Mouse (Mus musculus) CD8-positive naive resting alpha-beta T cell, adult 2 months (primary cell): ENCODE results near the gene Zfyve28.

Experiments used
- DNase-seq, 2 experiments: peaks; one replicate each; pipeline ENCODE4 v3.0.0; 2022; ENCODE audit warnings: low read depth in 2 of 2, low spot score in 2 of 2

The Zfyve28 gene

DNA sequence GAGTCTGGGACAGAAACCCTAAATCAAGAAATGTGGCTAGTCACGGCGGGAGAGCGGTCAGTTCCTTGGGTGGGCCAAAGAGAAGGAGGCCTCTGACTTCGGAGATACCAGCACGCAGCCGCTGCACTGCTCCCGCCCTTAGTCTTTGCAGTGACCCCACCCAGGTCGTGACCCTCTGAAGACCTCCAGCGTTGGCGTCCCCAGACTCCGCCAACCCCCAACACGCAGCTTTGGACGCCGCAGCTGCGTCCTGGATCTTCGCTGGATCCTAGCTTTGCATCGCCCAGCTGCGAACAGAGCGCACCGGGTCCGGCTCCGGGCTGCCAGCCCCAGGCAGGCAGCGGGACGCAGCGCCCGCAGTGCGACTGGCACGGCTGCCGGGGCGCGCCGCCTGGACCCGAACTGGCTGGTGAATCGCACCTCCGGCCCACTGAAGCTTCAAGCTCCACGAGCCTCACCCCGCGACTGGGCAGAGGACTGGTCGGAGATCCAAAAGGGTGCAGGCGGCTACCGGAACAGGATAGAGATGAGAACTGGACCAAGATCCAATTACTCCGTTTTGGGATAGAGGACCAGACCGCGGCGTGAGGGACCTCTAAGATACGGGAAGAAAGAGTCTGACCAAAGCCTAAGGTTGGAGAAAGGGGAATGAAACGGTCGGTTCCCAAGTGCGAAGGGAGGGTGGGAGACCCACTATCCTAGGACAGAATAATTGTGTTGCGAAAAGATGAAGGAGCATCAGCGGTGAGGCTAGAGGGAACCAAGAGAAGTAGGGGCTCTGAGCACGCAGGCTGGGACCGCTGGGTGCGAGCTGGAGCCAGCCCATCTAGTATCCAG lies 1.0 kb downstream of the Zfyve28 start:
- no peak for DNase-seq

DNA sequence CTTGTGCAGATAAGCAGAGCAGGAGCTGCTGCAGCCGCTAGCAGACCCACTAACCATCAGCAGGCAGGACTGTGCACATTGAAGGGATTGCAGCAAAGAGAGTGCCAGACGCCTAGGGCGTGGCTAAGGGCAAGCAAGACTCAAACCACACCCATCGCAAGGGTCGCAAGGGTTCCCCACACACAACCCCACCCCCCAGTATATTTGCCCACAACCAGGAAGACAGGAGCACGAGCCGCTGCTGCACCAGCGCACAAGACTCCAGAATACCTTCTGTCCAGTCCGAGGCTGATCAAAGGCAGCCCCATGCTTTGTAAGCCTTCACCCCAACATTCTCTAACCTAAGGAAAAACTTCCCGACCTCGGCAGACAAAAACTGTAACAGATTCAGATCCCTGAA lies 1.7 kb downstream of the Zfyve28 start:
- no peak for DNase-seq

DNA sequence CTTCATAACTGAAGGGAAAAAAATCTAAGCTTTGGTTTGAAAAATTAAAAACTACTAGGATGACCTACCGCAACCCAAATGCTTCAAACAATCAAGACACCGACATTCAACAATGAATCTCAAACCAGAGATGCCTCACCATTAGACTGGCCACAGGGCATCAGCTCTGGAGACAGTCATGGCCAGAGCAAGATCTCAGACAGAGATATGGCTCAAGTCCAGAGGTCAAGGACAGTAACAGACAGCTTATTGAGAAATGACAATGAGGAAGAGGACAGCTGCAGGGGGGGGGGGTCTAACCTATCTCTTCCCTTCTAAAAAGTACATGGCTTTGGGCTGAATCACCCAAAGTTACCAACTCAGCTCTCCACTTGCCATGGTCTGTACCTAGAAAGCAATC lies 3.0 kb downstream of the Zfyve28 start:
- DNase-seq, result no peak

DNA sequence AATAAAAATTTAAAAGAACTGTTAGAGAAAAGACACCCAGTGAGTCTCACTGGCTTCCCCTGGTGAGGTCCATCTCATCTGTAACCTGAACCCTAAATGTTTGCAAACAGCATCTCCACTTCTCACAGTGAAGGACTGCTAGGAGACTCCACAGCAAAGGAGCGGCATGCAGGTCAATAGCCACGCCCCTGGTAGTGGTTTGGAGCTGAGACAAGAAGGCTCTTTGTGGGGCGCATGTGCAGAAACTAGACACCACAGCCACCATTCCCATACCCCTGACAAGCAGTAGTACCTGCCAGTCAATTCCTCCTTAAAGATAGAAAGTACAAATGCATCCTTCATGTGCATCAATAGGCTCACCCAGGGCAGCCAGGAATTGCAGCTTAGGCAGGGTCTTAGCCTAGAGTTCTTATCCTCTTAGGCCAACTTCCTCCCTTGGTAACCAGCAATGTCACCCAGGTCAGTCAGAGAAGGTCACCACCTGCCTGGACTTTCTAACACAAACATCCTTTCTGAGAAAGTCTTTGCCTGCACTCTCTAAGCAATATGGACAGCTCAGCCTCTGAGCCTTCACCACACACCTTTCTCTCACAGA lies 4.0 kb downstream of the Zfyve28 start:
- DNase-seq, result no peak

DNA sequence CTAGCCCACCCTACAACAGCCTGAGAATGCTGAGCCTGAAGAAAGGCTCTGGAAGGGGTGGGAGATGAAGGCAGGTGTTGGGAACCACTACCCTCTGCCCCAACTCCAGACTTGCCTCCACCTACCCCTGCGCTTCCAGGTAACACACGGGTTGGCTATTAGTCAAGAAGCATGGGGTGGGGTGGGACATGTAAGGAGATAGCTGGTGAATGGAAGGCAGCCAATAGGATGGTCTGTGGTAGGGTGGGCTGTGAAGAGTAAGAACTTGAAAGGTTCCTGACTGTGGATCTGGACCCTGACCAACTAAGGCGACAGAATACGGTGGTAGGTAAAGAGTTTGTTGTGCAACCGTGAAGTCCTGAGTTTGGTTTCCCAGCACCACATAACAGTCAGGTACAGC lies 4.9 kb downstream of the Zfyve28 start:
- DNase-seq, result no peak

DNA sequence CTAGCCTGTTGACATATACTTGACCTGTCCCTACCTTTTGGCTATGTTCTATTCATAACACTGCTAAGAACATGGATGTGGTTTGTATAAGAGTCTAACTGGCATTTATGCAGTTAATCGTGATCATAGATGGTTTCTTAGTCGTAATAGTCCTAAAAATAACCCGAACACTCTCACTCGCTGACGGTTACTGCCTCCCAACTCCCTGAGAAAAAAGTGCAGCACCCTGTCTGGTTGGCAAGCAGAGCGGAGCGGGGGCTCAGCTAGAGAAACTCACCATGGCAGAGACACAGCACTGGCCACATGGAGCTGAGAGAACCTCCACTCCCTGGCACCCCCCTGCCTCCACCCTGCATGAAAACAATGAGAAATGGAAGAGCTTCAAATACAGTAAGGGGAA lies 7.3 kb downstream of the Zfyve28 start:
- DNase-seq, result no peak

DNA sequence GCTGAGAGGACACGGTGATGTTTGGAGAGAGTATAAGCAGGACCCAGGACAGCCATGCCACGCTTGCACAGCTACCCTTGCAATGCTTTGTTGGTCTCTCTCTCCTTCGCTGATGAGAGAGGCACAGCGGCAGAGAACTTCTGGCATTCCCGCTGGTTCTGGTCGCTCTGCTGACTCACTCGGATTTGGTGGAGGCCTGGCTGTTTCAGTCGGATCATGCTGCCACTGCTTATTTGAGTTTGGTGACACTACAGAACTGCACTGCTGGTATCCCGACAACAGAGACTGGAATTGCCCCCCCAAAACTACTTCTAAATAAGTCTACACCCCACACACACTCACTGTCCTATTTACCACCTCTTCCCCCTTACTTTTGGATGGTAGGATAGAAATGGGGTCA lies 9.0 kb downstream of the Zfyve28 start:
- no peak for DNase-seq

DNA sequence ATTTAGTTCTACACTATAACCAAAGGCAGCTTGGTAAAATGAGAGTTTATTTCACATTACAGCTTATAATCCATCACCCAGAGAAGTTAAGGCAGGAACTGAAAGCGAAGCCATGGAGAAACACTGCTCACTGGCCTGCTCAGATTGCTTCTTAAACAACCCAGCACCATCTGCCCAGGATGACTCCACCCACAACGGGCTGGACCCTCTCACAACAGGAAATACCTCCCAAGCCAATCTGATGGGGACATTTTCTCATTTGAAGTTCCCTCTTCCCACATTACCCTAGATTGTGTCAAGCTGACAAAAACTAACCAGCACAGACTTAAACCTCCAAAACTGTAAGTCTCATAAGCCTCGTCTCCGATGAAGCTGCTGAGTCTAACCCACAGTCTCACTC lies 10.2 kb downstream of the Zfyve28 start:
- no peak for DNase-seq

DNA sequence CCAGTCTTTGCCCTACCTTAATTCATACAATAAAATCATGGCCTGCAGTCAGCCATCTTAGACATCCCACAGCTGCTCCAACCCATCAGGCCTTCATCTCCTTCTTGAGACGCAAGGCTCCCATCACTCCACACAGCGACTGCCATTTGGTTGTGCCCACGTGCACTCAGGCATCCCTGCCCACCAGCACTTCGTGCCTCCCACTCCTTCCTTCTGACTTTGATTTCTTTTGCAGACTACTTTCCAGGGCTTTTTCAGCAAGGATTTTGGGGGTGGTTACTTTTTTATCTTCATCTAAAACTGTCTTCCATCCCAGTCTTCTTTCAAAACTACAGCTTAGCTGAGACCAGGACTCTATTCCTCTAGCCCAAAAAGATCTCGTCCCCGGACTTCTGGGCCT lies 11.5 kb downstream of the Zfyve28 start:
- no peak for DNase-seq

DNA sequence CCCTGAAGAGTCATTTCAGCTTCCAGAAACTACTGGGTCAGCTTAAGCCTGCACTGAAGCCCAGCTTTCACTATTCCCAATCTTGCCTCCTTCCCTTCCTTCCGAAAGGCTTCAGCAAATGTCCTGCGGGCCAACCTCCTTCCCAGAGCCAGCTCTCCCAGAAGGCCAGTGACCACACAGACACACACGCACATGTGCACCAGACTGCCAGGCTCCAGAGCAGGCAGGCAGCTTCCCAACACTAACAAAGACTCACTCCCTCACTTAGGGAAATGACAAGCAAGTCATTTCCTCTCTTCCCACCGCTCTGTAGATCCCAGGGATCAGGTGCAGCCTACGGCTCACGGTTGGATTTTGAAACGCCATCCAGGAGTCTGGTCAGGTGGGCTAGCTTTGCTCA lies 12.1 kb downstream of the Zfyve28 start:
- DNase-seq, result no peak

DNA sequence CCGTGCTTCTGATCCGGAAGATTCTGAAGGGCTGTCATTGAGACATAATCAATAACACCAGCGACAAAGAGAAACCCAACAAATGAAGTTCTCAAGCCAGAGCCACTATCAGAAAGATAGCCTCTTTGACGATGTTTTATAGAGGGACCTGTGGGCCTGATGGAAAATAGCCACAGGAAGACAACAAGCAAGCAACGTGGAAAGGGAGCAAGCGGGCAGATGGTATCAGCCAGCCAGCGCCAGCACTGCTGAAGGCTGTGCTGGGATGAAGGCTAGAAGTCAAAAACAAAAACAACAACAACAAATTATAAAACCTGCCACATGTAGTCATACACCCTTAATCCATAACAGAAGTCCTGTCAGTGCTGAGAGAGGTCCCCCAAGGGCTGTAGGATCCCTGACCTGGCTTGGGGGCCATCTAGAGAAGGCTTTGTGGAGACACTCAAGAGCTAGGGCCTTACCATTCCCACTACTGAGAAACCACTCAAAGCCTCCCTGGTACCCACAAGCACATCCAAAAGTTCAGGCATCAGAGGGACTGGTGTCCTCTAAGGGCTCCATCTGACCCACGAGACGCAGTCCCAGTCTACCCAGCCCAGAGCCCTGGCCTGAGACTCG lies 13.5 kb downstream of the Zfyve28 start:
- no peak for DNase-seq

DNA sequence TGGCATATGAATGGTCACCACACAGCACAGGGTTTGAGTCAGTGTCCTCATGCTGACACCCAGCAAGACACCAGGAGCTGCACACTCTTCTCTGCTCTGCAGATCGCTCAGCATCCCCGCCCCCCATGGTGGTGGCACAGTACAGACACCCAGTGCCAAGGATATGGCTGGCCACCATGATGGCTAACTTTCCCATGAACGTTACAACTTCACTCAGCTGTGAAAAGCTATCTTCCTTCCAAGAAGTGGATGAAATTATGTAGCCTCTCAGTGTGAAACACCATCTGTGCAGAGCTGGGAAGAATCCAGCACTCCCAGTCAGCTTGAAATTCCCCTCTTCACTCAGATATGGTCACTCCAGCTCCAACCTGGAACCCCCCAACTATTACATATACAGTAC lies 14.0 kb downstream of the Zfyve28 start:
- DNase-seq, result no peak

DNA sequence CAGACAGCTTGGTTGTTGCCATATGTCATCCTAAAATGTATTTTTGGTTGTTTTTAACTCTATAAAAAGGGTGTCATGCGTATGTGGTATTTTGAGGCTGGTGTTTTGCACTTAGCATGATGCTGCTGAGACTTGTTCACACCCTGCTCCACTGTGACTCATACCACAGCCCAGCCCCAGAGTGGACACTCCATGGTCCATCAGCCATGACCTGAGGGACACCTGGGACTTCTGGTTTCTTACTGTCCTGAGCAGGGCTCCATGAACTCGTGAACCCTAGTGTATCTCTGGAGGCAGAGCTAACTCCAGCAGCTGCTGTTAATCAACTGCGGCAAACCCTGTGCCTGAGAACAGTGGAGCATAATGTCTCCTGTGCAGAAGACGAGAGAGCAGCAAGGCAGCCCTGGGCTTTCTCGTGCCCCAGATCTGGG lies 15.0 kb downstream of the Zfyve28 start:
- DNase-seq, result no peak

DNA sequence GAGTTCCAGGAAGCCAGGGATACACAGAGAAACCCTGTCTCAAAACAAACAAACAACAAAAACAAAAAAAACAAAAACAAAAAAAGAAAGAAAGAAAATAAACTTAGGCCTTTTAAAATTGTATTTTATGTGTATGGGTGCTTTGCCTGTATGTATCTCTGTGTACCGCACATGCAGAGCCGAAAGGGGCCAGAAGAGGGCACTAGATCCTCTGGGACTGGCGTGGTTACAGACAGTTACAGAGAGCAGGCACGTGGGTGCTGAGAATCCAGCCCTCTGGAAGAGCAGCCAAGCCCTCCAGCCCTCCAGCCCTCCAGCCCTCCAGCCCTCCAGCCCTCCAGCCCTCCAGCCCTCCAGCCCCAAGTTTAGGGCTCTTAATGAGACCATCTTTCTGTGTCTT lies 16.5 kb downstream of the Zfyve28 start:
- DNase-seq, result peak in 1 of 2 experiments; percentile 38

DNA sequence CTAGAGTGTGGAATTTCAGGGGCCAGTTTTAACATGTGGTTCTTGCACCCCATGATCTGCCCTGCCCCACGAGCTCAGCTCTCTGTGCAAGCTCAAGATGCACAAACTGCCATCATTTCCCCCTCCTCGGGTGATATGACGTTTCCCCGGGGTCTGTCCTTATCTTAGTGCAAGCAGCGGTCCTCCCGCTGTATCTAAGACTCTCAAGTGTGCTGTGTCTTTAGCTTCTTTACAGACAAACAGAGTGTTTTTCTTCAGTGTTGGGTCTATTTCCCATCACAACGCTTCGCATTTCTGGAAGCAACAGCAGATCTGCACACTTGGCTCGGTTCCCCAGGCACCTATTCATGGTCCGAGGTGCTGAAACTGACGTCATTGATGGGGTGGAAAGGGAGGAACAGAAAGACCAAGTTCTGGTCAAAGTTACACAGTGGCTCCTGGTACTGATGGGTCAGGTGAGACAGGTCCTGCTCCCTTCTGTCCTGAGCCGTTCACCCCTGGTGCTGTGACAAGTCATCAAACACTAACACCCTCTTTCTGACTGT lies 18.3 kb downstream of the Zfyve28 start:
- DNase-seq, result no peak

DNA sequence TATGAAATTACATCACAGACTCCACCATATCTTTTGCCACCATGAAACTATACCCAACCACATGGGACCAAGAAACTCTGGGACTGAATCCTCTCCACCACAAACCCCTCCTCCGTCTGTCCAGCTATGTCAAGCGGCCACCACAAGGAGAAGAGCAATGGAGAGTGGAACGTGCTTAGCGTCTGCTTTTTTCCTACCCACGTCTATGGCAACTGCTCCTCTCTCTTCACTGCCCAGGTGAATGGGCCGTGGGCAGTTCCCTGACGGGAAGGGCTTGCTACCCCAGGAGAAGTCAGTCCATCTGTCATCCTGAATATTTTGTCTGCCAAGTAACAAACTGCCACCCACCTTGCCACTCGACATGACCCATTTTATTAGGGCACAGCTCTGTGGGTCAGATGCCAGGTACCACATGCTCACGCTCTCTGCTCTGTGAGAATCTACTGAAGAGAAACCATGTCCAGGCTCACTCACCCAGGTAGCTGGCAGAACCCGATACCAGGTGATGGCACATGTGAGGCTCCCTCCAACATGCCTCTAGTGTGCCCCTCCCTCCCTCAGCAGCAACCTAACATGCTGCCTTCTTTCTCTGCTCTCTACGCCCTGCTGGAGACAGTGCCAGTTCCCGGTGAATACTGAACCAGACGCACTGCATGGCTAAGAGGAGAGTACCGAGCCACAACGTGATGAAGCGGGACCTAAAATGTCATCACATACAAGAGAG lies 18.9 kb downstream of the Zfyve28 start:
- DNase-seq, result no peak

DNA sequence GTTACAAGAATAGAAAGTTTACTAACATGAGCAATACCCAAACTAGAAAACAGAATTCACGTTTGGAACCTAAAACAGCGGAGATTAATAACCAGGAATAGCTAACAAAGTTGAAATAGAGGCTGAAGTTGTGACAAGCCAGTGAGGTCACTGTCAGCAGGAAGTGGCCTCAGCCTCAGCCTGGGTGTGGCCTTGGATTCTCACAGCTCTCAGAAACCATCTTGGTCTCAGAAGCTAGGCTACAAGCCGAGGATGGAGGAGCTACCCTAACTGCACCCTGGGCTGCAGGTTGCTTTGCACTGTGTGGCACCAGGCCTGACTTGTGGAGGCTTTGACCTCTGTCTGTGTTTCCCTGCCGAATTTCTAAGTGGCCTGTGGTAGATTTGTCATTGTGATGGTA lies 22.2 kb downstream of the Zfyve28 start:
- no peak for DNase-seq

DNA sequence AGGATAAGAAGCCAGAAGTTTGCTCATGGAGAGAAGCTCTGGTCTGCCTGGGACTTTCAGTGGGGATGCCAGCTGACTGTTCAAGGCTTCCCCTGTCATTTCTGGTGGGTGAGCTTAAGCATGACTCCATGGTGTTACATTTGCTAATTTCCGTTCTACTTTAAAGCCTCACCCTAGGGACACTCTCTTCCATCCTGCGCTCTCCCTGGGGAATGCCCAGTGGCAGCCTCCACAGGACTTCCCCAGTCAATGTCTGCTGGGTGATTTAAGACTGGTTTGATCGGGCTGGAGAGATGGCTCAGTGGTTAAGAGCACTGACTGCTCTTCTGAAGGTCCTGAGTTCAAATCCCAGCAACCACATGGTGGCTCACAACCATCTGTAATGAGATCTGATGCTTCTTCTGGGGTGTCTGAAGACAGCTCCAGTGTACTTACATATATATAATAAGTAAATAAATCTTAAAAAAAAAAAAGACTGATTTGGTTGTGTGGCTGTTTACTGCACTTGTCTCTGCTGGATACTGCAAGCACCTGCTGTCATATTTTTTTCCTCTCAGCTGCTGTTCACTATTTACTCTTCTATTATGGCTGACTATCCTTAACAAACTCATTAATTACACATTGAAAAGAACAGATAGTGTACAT lies 29.0 kb downstream of the Zfyve28 start:
- DNase-seq, result no peak

DNA sequence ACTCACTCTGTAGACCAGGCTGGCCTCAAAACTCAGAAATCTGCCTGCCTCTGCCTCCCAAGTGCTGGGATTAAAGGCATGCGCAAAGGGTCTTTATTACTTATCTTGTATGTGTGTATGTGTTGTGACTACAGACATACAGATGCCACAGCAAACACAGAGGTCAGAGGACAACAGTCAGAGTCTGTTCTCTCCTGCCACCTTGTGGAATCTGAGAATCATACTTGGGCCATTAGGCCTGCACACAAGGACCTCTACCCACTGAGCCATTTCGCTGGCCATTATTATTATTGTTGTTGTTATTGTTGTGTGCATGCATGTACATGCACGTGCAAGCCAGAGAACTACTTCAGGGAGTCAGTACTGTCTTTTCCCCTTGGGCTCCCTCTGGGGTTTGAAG lies 33.1 kb downstream of the Zfyve28 start:
- DNase-seq, result no peak

DNA sequence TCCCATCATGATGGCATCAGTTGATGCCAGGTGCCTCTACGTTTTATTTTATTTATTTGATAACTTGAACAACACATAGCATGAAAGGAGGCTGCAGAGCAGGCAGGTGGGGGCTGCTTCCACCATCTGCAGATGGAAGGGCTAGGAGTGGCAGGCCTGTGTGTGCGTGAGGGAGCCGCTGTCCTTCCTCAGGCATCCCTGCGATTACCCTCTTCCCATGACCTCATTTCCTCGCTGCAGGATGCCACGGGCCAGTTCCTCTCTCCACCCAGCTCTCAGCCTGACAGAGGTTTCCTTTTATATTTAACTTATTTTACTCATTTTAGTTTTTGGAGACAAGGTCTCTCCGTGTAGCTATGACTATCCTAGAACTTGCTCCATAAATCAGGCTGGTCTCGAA lies 33.9 kb downstream of the Zfyve28 start:
- no peak for DNase-seq

DNA sequence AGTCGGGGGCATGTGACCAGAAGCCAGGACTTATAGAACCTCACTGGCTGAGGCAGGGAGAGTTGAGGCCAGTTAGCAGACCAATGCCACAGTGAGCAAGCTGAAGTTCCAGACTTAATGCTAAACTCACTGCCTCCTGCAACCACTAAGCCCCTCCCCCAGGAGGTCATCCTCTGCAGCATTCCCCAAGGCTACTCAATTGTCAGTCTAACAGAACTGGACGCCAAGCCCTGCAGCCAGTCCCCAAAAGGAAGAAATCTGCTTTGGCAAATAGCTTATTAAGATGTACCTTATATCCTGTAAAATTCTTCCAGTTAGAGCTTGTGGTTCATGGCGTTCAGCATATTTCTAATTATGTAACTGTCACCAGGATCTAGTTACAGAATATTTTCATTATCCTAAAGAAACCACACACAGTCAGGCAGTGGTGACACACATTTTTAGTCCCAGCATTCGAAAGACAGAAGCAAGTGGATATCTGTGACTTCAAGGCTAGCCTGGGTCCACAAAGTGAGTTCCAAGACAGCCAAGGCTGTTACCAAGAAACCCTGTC lies 35.2 kb downstream of the Zfyve28 start:
- no peak for DNase-seq
